Mouse (Mus musculus): ENCODE results near the gene Tcl1b4. TPM values are rescaled to one million over a fixed set of nuclear protein-coding genes. Genes with fewer than 3 reads are reported as not detected.

Gene Tcl1b4
- total RNA-seq (2023; ENCODE audit: inconsistent age), result not detected in 4 replicates

DNA sequence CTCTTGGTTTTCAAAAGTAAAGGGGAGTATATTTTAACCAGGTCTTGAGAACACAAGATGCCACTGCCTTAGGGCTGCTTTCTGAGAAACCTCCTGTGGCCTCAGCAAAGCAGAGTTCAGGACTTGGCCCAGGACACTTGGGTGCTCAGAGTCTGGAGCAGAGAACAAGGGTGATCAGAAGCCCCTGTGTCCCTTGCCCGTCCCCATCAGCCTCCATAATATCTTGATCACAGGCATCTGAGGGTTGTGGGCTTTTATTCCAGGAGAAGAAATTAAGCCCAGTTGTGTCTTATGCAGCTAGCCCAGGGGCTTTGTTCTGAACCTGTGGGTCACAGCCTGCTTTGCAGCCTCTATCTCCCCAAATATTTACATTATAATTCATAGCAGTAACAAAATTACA is at the start of gene Tcl1b4:
Tcl1b4 (plus strand) TSS at position 301 of the 400 bp plus-strand sequence.

DNA sequence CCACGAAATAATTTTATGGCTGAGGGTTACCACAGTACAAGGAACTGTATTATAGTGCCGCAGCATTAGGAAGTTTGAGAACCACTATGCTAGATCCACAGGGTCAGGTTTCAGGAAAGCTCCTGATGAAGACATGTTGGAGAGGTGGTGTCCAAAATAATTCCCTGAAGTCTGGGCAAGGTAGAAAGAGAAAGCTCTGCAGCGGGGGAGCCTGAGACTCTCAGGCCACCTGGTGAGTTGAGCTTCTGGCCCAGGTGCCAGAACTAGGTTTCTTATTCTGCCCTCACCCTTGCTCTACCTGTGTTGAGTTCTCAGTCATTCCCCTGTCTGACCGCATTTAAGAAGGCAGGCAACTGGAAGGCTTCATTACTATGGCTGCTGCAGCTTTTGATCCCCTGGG is 42.4 kb upstream of the Tcl1b4 start, which contains the start of gene Tcl1b1:
Tcl1b1 (plus strand) TSS at position 301 of the 400 bp plus-strand sequence.

DNA sequence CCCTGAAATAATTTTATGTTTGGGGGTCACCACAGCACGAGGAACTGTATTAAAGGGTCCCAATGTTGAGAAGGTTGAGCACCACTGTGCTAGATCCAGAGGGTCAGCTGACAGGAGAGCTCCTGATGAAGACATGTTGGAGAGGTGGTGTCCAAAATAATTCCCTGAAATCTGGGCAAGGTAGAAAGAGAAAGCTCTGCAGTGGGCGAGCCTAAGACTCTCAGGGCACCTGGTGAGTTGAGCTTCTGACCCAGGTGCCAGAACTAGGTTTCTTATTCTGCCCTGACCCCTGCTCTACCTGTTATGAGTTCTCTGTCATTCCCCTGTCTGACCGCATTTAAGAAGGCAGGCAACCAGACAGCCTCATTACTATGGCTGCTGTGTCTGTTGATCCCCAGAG is 25.7 kb upstream of the Tcl1b4 start, which contains the start of gene Tcl1b5:
Tcl1b5 (plus strand) TSS at position 301 of the 400 bp plus-strand sequence.

DNA sequence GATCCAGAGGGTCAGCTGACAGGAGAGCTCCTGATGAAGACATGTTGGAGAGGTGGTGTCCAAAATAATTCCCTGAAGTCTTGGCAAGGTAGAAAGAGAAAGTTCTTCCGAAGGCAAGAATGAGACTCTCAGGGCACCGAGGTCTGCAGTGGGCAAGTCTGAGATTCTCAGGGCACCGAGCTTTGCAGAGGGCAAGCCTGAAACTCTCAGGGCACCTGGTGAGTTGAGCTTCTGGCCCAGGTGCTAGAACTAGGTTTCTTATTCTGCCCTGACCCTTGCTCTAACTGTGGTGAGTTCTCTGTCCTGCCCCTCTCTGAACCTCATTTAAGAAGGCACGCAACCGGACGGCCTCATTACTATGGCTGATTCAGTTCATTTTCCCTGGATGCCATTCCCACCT is 11.0 kb upstream of the Tcl1b4 start, which contains the start of gene Tcl1b3:
Tcl1b3 (plus strand) TSS at position 301 of the 400 bp plus-strand sequence.

DNA sequence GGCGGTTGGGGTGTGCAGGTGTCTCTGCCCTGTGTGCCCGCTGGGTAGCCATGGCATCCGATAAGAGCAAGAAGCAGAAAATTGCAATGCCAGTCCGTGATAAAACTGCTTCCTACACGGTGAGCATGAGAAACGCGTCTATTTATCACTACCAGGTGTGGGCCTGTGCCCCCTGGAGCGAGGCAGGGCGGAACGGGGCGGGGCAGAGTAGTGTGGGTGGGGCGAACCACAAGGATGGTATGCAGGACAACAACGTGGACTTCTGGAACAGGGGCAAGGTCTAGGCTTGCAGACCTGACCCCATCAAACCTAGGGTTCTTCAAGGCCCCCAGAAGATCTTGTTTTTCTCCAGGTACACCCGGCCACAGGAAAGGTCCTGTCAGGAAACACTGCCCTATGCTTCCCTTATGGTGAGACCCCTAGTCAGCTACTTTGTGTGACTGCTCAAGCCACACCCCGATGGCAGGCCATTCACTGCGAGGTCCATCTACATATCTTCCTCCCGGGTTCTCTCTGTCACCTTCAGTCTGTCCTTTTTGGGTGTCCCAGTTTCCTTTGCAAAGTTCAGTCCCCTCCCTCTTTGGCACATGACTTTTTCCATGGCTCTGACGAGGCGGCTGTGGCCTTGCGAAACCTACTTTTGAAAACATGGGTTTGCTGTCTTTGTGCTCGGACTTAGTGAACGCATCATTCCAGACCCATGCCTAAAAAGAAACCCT is 21.0 kb downstream of the Tcl1b4 start, which contains the start of gene Tcl1:
Tcl1 (minus strand) TSS at position 193 of the 719 bp plus-strand sequence.

Other genes starting within 250 kb of the Tcl1b4 start
- gene Syne3, start 192.1 kb upstream of the Tcl1b4 start, total RNA-seq (2023; ENCODE audit: inconsistent age), result 32.5 to 38.6 TPM (median 35.7 TPM) in 4 replicates
- gene Glrx5, start 169.3 kb upstream of the Tcl1b4 start, total RNA-seq (2023; ENCODE audit: inconsistent age), result 22.6 to 29.4 TPM (median 26.3 TPM) in 4 replicates
- not detected in 4 replicates for gene Tcl1b2, start 55.9 kb upstream of the Tcl1b4 start, total RNA-seq (2023; ENCODE audit: inconsistent age)
- gene Tcl1b1, start 42.3 kb upstream of the Tcl1b4 start, total RNA-seq (2023; ENCODE audit: inconsistent age), result not detected in 4 replicates
- gene Tcl1b5, start 25.6 kb upstream of the Tcl1b4 start, total RNA-seq (2023; ENCODE audit: inconsistent age), result not detected in 4 replicates
- gene Tcl1b3, start 10.9 kb upstream of the Tcl1b4 start, total RNA-seq (2023; ENCODE audit: inconsistent age), result not detected in 4 replicates
- gene Tcl1, start 20.8 kb downstream of the Tcl1b4 start, total RNA-seq (2023; ENCODE audit: inconsistent age), result not detected in 4 replicates
- not detected in 4 replicates for gene Tunar, start 131.9 kb downstream of the Tcl1b4 start, total RNA-seq (2023; ENCODE audit: inconsistent age)